8 mouse cellular contexts compared by ENCODE assay signal in the genomic region with DNA sequence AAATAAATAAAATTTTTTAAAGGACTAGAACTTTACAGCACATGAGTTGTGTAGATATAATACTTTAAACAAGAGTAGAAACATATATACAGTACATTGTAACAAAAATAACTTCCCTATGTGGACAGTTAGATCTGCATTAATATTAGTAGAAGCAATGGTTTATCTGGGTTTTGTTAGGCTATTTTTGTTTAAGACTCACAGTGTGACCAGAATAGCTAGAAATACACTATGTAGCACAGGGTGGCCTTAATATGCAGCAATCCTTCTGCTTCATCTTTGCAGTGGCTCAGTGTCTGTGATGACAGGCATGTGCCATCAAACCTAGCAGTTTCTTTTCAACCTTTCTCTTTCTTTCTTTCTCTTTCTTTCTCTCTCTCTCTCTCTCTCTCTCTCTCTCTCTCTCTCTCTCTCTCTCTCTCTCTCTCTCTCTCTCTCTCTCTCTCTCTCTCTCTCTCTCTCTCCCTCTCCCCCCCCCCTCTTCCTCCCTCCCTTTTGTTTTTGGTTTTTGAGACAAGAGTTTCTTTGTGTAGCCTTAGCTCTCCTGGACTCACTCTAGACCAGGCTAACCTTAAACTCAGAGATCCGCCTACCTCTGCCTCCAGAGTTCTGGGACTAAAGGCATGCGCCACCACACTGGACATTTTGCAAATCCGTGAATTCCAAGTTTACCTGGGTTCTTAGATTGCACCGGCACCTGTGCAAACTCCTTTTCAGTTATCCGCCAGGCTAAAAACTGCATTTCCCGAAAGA. TPM values are rescaled to one million over a fixed set of nuclear protein-coding genes. Genes with fewer than 3 reads are reported as not detected.
DNase-seq lines count a peak whose midpoint lies in the region; ATAC-seq and TF ChIP-seq lines count a peak whose summit lies in the region.

No protein-coding gene starts in this region.

- DNase-seq in kidney, adult 2 months = no peak
- DNase-seq in kidney, adult 18-20 months = no peak
- peak; percentile 42 for DNase-seq in MEL (ENCODE audit: low read depth, low spot score)
- peak; percentile 11 for DNase-seq in hindbrain, embryonic 11.5 days (ENCODE audit: low spot score)
- no peak for DNase-seq in midbrain, embryonic 11.5 days (ENCODE audit: low spot score, missing footprints)
- DNase-seq in adipocyte (ENCODE audit: low spot score) = no peak
- DNase-seq in adrenal gland, postnatal 10 days = no peak
- DNase-seq in urinary bladder, postnatal 36 days (ENCODE audit: low spot score in 2 of 2) = no peak

- peak overlapping the region; percentile 87 for H3K4me3 ChIP-seq in kidney, adult 2 months (ENCODE audit: insufficient read depth, low read depth, low read length)
- peak overlapping the region; percentile 78 to 79 for H3K4me3 ChIP-seq in MEL (ENCODE audit: control insufficient read depth in 1 of 2, insufficient read depth in 1 of 2, low read depth in 2 of 2, low read length in 2 of 2)
- H3K4me3 ChIP-seq in hindbrain, embryonic 11.5 days (ENCODE audit: low read depth, low read length) = peak overlapping the region; percentile 78
- peak overlapping the region; percentile 86 for H3K4me3 ChIP-seq in midbrain, embryonic 11.5 days (ENCODE audit: low read depth, low read length)

- peak overlapping the region; percentile 64 for H3K9ac ChIP-seq in MEL (ENCODE audit: control insufficient read depth, low read depth, low read length, poor library complexity, severe bottlenecking)
- peak overlapping the region; percentile 90 for H3K9ac ChIP-seq in hindbrain, embryonic 11.5 days (ENCODE audit: low read depth, low read length)
- H3K9ac ChIP-seq in midbrain, embryonic 11.5 days (ENCODE audit: low read length) = peak overlapping the region; percentile 93

- H3K4me2 ChIP-seq in hindbrain, embryonic 11.5 days (replicated peaks; ENCODE audit: low read depth, low read length) = peak overlapping the region; percentile 90
- H3K4me2 ChIP-seq in midbrain, embryonic 11.5 days = peak overlapping the region; percentile 64

- H3K27me3 ChIP-seq in kidney, adult 2 months (replicated peaks; ENCODE audit: control insufficient read depth, insufficient read depth, low read length) = no peaks in the 10 kb centered on the region
- no peaks in the 10 kb centered on the region for H3K27me3 ChIP-seq in MEL (ENCODE audit: control insufficient read depth in 1 of 2, insufficient read depth in 2 of 2, low read length in 2 of 2)
- H3K27me3 ChIP-seq in hindbrain, embryonic 11.5 days (ENCODE audit: control insufficient read depth, insufficient read depth, low read length) = no peaks in the 10 kb centered on the region
- H3K27me3 ChIP-seq in midbrain, embryonic 11.5 days (ENCODE audit: control insufficient read depth, insufficient read depth, low read length) = no peaks in the 10 kb centered on the region

- no peaks in the 10 kb centered on the region for H3K9me3 ChIP-seq in MEL (replicated peaks; ENCODE audit: insufficient read depth, low read length)
- H3K9me3 ChIP-seq in hindbrain, embryonic 11.5 days (ENCODE audit: control insufficient read depth, low read length) = no peaks in the 10 kb centered on the region
- H3K9me3 ChIP-seq in midbrain, embryonic 11.5 days (ENCODE audit: control insufficient read depth, low read length) = no peaks in the 10 kb centered on the region

- peaks cover 3% of the 10 kb centered on the region for H3K36me3 ChIP-seq in kidney, adult 2 months (ENCODE audit: control insufficient read depth, insufficient read depth, low read length)
- peaks cover 0 to 9% of the 10 kb centered on the region in 2 experiments; a peak in 3 of 4 replicates for H3K36me3 ChIP-seq in MEL (ENCODE audit: control insufficient read depth in 1 of 2, insufficient read depth in 2 of 2, low read length in 2 of 2)
- H3K36me3 ChIP-seq in hindbrain, embryonic 11.5 days (ENCODE audit: control insufficient read depth, insufficient read depth, low read length) = peaks cover 9% of the 10 kb centered on the region; the same call in 1 of the 2 replicates
- H3K36me3 ChIP-seq in midbrain, embryonic 11.5 days (ENCODE audit: control insufficient read depth, insufficient read depth, low read length) = peaks cover 20% of the 10 kb centered on the region; the same call in 1 of the 2 replicates

- no peak for TF ChIP-seq EP300 in MEL (IDR thresholded peaks at IDR 0.05; ENCODE audit: low read depth in 1 of 2, low read length in 2 of 2)

- WGBS in kidney, adult 2 months = 0% methylated on average over 6 of the region's 6 CpGs
- 3% methylated on average over 6 of the region's 6 CpGs for WGBS in hindbrain, embryonic 11.5 days
- 0% methylated on average over 6 of the region's 6 CpGs for WGBS in midbrain, embryonic 11.5 days

- no peak for TF ChIP-seq RAD21 in MEL (IDR thresholded peaks at IDR 0.05; ENCODE audit: low read depth, low read length)

- peaks cover 5% of the 10 kb centered on the region for H3K4me1 ChIP-seq in kidney, adult 2 months (ENCODE audit: control insufficient read depth, insufficient read depth, low read length)
- H3K4me1 ChIP-seq in MEL (ENCODE audit: control insufficient read depth in 1 of 2, insufficient read depth in 2 of 2, low read length in 2 of 2) = peaks cover 8% of the 10 kb centered on the region in 2 experiments
- H3K4me1 ChIP-seq in hindbrain, embryonic 11.5 days (replicated peaks; ENCODE audit: control insufficient read depth, insufficient read depth, low read length) = peaks cover 4% of the 10 kb centered on the region
- H3K4me1 ChIP-seq in midbrain, embryonic 11.5 days (ENCODE audit: control insufficient read depth, insufficient read depth, low read length) = peaks cover 8% of the 10 kb centered on the region

- no peak for TF ChIP-seq POLR2A in kidney, adult 2 months (IDR thresholded peaks at IDR 0.05; ENCODE audit: low read depth, low read length)
- no peak for TF ChIP-seq POLR2A in MEL (IDR thresholded peaks at IDR 0.05; ENCODE audit: control insufficient read depth in 1 of 2, insufficient read depth in 1 of 2, low read depth in 1 of 2, low read length in 2 of 2, poor library complexity in 1 of 2)

- ATAC-seq in hindbrain, embryonic 11.5 days (ENCODE audit: low FRiP score) = peak; percentile 76
- peak; percentile 68 for ATAC-seq in midbrain, embryonic 11.5 days (ENCODE audit: low FRiP score)

- TF ChIP-seq CTCF in kidney, adult 2 months (conservative IDR thresholded peaks at IDR 0.05; ENCODE audit: insufficient read depth, insufficient read length, low read depth, low read length) = no peak
- TF ChIP-seq CTCF in MEL (IDR thresholded peaks at IDR 0.05 in 2 of 3, conservative IDR thresholded peaks at IDR 0.05 in 1 of 3; ENCODE audit: control insufficient read depth in 1 of 3, insufficient read depth in 1 of 3, low read depth in 2 of 3, low read length in 3 of 3, poor library complexity in 1 of 3, severe bottlenecking in 1 of 3) = no peak

- H3K79me2 ChIP-seq in MEL (ENCODE audit: control insufficient read depth, insufficient read depth, low read length, poor library complexity) = peaks cover 14% of the 10 kb centered on the region

- H3K27ac ChIP-seq in kidney, adult 2 months (ENCODE audit: insufficient read depth, low read depth, low read length) = peak overlapping the region; percentile 55
- no peak overlapping the region for H3K27ac ChIP-seq in MEL (ENCODE audit: control insufficient read depth, low read depth, low read length)
- no peak overlapping the region for H3K27ac ChIP-seq in hindbrain, embryonic 11.5 days (ENCODE audit: low read depth, low read length)
- H3K27ac ChIP-seq in midbrain, embryonic 11.5 days (ENCODE audit: low read depth, low read length) = no peak overlapping the region

TF ChIP-seq in MEL, 35 proteins besides CTCF, POLR2A, EP300 and RAD21:
- TF ChIP-seq MYB (IDR thresholded peaks at IDR 0.05; ENCODE audit: low read depth, low read length) (no peak), MYC (IDR thresholded peaks at IDR 0.05; ENCODE audit: low read depth, low read length) (0 out of 2 replicates have a peak, but pooled peaks have one; percentile 16)

RNA-seq across cellular contexts. Expression of a gene that starts 0.5 kb away (rescaled TPM):
- polyA plus RNA-seq in kidney, adult 2 months (2012; rRNA removed) = 114 and 127 TPM in 2 replicates
- 259 and 271 TPM in 2 replicates for total RNA-seq in MEL (2012; rRNA removed)
- polyA plus RNA-seq in MEL (2012; ENCODE audit: insufficient read depth in 1 of 2, insufficient read length in 2 of 2, low read depth in 1 of 2, low replicate concordance in 2 of 2, missing spikeins in 1 of 2) = 1,000 to 10,000 TPM in 1 of 2 experiments, 100 to 1,000 TPM in 1; 428 to 1,459 TPM
- polyA plus RNA-seq in hindbrain, embryonic 11.5 days (2014; fragmentation: Nextera tagmentation; extraction: Ambion mirVana) = 376 and 394 TPM in 2 replicates
- 364 and 369 TPM in 2 replicates for polyA plus RNA-seq in midbrain, embryonic 11.5 days (2014; fragmentation: Nextera tagmentation; extraction: Ambion mirVana)
- 100 to 1,000 TPM; 174 to 182 TPM for total RNA-seq in adrenal gland, postnatal 10 days (2021)

RNA-seq across cellular contexts. Expression of a gene that starts 16.9 kb away (rescaled TPM):
- polyA plus RNA-seq in kidney, adult 2 months (2012; rRNA removed) = 87.2 and 103 TPM in 2 replicates
- 7.7 and 9.4 TPM in 2 replicates for total RNA-seq in MEL (2012; rRNA removed)
- polyA plus RNA-seq in MEL (2012; ENCODE audit: insufficient read depth in 1 of 2, insufficient read length in 2 of 2, low read depth in 1 of 2, low replicate concordance in 2 of 2, missing spikeins in 1 of 2) = 10 to 100 TPM in 1 of 2 experiments, not detected in 1; 19.1 TPM
- 16.4 and 17.9 TPM in 2 replicates for polyA plus RNA-seq in hindbrain, embryonic 11.5 days (2014; fragmentation: Nextera tagmentation; extraction: Ambion mirVana)
- polyA plus RNA-seq in midbrain, embryonic 11.5 days (2014; fragmentation: Nextera tagmentation; extraction: Ambion mirVana) = 16.6 and 18.9 TPM in 2 replicates
- 10 to 100 TPM; 22.3 to 30.5 TPM for total RNA-seq in adrenal gland, postnatal 10 days (2021)

RNA-seq across cellular contexts. Expression of a gene that starts 17.9 kb away (rescaled TPM):
- 7.0 TPM in 2 replicates for polyA plus RNA-seq in kidney, adult 2 months (2012; rRNA removed)
- total RNA-seq in MEL (2012; rRNA removed) = not detected in 2 replicates
- under 1 TPM in 1 of 2 experiments, not detected in 1; 0.10 TPM for polyA plus RNA-seq in MEL (2012; ENCODE audit: insufficient read depth in 1 of 2, insufficient read length in 2 of 2, low read depth in 1 of 2, low replicate concordance in 2 of 2, missing spikeins in 1 of 2)
- polyA plus RNA-seq in hindbrain, embryonic 11.5 days (2014; fragmentation: Nextera tagmentation; extraction: Ambion mirVana) = 0.60 and 1.4 TPM in 2 replicates
- 0.63 and 0.98 TPM in 2 replicates for polyA plus RNA-seq in midbrain, embryonic 11.5 days (2014; fragmentation: Nextera tagmentation; extraction: Ambion mirVana)
- 1 to 10 TPM; 1.7 to 5.0 TPM for total RNA-seq in adrenal gland, postnatal 10 days (2021)

RNA-seq across cellular contexts. Expression of a gene that starts 28.8 kb away (rescaled TPM):
- polyA plus RNA-seq in kidney, adult 2 months (2012; rRNA removed) = 12.9 and 17.4 TPM in 2 replicates
- total RNA-seq in MEL (2012; rRNA removed) = 108 and 129 TPM in 2 replicates
- 100 to 1,000 TPM in 1 of 2 experiments, 10 to 100 TPM in 1; 95.9 to 142 TPM for polyA plus RNA-seq in MEL (2012; ENCODE audit: insufficient read depth in 1 of 2, insufficient read length in 2 of 2, low read depth in 1 of 2, low replicate concordance in 2 of 2, missing spikeins in 1 of 2)
- 2.6 and 3.0 TPM in 2 replicates for polyA plus RNA-seq in hindbrain, embryonic 11.5 days (2014; fragmentation: Nextera tagmentation; extraction: Ambion mirVana)
- polyA plus RNA-seq in midbrain, embryonic 11.5 days (2014; fragmentation: Nextera tagmentation; extraction: Ambion mirVana) = 4.0 and 4.5 TPM in 2 replicates
- 1 to 10 TPM; 5.3 to 8.7 TPM for total RNA-seq in adrenal gland, postnatal 10 days (2021)

Comparison
In these comparisons a context has a peak if more than half of its experiments do, and no peak if none do; other contexts are left out.
1. DNase-seq: peak in MEL (single experiment) and hindbrain, embryonic 11.5 days (single experiment); none in kidney, adult 2 months (single experiment), kidney, adult 18-20 months (single experiment), midbrain, embryonic 11.5 days (single experiment), adipocyte (single experiment), adrenal gland, postnatal 10 days (single experiment) and urinary bladder, postnatal 36 days (0 of 2).
2. Peak in every context shown above with its lines, with median percentiles within 50 percentile points of each other: H3K4me3 ChIP-seq and H3K9ac ChIP-seq.